Mouse (Mus musculus) frontal cortex, postnatal 14 days (tissue): ENCODE measurements around the gene Lhcgr.
"Not testable (repeated sequence)": the region's sequence is repeated elsewhere in the genome, so short reads cannot be mapped to it uniquely, and the experiment has no call there.

Source experiments
- DNase-seq, 2 experiments: peaks; one replicate each; pipeline ENCODE4 v3.0.0; 2022; ENCODE audit warnings: low spot score in 2 of 2

Lhcgr gene

GRCm38 (mm10) chr17:88791440-88792152 is at the start of gene Lhcgr:
Gene Lhcgr, minus strand, starts transcription at chr17:88791990.
- DNase-seq = no peak

- peak in 1 of 2 experiments; percentile 6 for DNase-seq
Observed at GRCm38 (mm10) chr17:88817601-88818000, 25.8 kb upstream of the Lhcgr start.

GRCm38 (mm10) chr17:88812943-88813342 is 21.2 kb upstream of the Lhcgr start:
- DNase-seq = not testable (repeated sequence)

GRCm38 (mm10) chr17:88810807-88811206 is 19.0 kb upstream of the Lhcgr start:
- no peak for DNase-seq

- no peak for DNase-seq
Observed at GRCm38 (mm10) chr17:88806421-88806820, 14.6 kb upstream of the Lhcgr start.

GRCm38 (mm10) chr17:88803441-88803840 is 11.7 kb upstream of the Lhcgr start:
- DNase-seq = no peak

- DNase-seq = no peak
Observed at GRCm38 (mm10) chr17:88790680-88791079, 1.1 kb downstream of the Lhcgr start.

- no peak for DNase-seq
Observed at GRCm38 (mm10) chr17:88788392-88788791, 3.4 kb downstream of the Lhcgr start.

- DNase-seq = no peak
Observed at GRCm38 (mm10) chr17:88786881-88787280, 4.9 kb downstream of the Lhcgr start.

- DNase-seq = no peak
Observed at GRCm38 (mm10) chr17:88786385-88786784, 5.4 kb downstream of the Lhcgr start.

GRCm38 (mm10) chr17:88779148-88779547 is 12.6 kb downstream of the Lhcgr start:
- DNase-seq = no peak

- no peak for DNase-seq
Observed at GRCm38 (mm10) chr17:88774103-88774526, 17.7 kb downstream of the Lhcgr start.

GRCm38 (mm10) chr17:88770081-88770480 is 21.7 kb downstream of the Lhcgr start:
- no peak for DNase-seq

GRCm38 (mm10) chr17:88769283-88769859 is 22.4 kb downstream of the Lhcgr start:
- DNase-seq = no peak

GRCm38 (mm10) chr17:88766857-88767256 is 24.9 kb downstream of the Lhcgr start:
- DNase-seq = no peak

- DNase-seq = no peak
Observed at GRCm38 (mm10) chr17:88764136-88764485, 27.7 kb downstream of the Lhcgr start.

GRCm38 (mm10) chr17:88763396-88764135 is 28.2 kb downstream of the Lhcgr start:
- no peak for DNase-seq

- peak; percentile 52 to 69 for DNase-seq
Observed at GRCm38 (mm10) chr17:88758003-88758437, 33.8 kb downstream of the Lhcgr start.

- DNase-seq = no peak
Observed at GRCm38 (mm10) chr17:88755776-88756175, 36.0 kb downstream of the Lhcgr start.

GRCm38 (mm10) chr17:88753472-88753857 is 38.3 kb downstream of the Lhcgr start:
- no peak for DNase-seq

- no peak for DNase-seq
Observed at GRCm38 (mm10) chr17:88752827-88753471, 38.8 kb downstream of the Lhcgr start.

- DNase-seq = no peak
Observed at GRCm38 (mm10) chr17:88749646-88750045, 42.1 kb downstream of the Lhcgr start.
